Mouse (Mus musculus) ES-Bruce4 (cell line): Measurements from ENCODE around the gene Mgat5.

Experiments
- CTCF ChIP-seq: IDR thresholded peaks from one replicate; pipeline ENCODE4 v1.8.1; 2011; ENCODE audit warnings: low read depth, low read length
- EP300 ChIP-seq: IDR thresholded peaks from 2 replicates; pipeline ENCODE4 v1.6.1; 2011; ENCODE audit warnings: low read depth, low read length; ENCODE audit not compliant: insufficient read depth
- POLR2A ChIP-seq: IDR thresholded peaks from one replicate; pipeline ENCODE4 v1.8.1; 2011; ENCODE audit warnings: low read length; ENCODE audit not compliant: insufficient read depth

DNA sequence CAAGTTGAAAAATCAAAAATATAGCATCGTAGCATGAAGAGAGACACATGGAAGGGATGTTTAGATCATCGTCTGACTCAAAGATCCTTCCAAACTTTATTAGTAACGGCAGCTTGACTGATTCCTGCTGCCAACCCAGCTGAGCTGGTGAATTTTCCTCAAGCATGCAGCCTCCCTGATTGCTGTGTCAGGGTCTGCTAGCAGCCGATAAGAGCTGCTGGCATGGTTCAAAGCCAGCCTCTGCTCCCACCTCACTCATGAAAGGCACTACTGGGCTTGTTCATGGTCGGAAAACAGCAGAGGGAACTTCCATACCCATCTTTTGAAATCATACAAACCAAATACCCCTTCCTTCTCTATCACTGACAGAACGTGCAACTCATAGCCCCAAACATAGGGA is 12.4 kb upstream of the Mgat5 start:
- TF ChIP-seq POLR2A, result no peak
- no peak for TF ChIP-seq CTCF
- no peak for TF ChIP-seq EP300
